Comparison of ENCODE assay signal across 28 mouse cellular contexts in the genomic region with DNA sequence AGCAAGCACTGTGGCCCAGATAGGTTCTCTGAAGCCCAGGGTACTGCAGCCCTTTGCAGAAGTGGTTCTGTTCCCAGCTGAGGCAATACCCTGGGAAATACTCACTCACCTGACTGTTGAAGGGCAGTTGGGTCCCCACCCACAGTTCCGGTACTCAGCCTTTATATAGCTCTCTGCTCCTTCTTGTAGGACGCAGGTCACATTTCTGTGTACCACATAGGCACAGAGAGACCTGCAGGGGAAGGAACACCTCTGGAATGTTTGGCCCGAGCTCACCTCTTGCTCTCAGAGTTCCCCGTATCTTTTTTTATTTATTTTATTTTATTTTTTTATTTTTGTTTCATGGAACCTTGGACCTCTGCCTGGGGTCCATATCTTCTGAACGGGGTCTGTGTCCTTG. TPM values are rescaled to one million over a fixed set of nuclear protein-coding genes. Genes with fewer than 3 reads are reported as not detected.
DNase-seq lines count a peak whose midpoint lies in the region; ATAC-seq and TF ChIP-seq lines count a peak whose summit lies in the region.
"Had no signal": no experiment of that assay in that cellular context is flagged by ENCODE, and none has a peak within 500 bp of the region (broad histone marks: within the 10 kb centered on the region; RNA-seq: fewer than 3 reads in every experiment).

No protein-coding gene starts in this region.

- peaks cover 5% of the 10 kb centered on the region; the same call in 1 of the 2 replicates for H3K27me3 ChIP-seq in stomach, embryonic 14.5 days (ENCODE audit: control insufficient read depth, insufficient read depth, low read length)
- peaks cover 3% of the 10 kb centered on the region; the same call in 1 of the 2 replicates for H3K27me3 ChIP-seq in stomach, postnatal 0 days (ENCODE audit: control insufficient read depth, insufficient read depth, low read length)
- peaks cover 41% of the 10 kb centered on the region for H3K27me3 ChIP-seq in limb, embryonic 13.5 days

- no peak for TF ChIP-seq CTCF in stomach, postnatal 0 days (IDR thresholded peaks at IDR 0.05; ENCODE audit: low read depth)

- no peak for ATAC-seq in stomach, embryonic 14.5 days (ENCODE audit: insufficient number of reproducible peaks, insufficient read depth, low FRiP score, low read depth)
- no peak for ATAC-seq in stomach, postnatal 0 days (ENCODE audit: low FRiP score, low TSS enrichment)
- no peak for ATAC-seq in limb, embryonic 13.5 days (ENCODE audit: low FRiP score, low read depth)
- ATAC-seq: CD4-positive, CD25-positive, alpha-beta regulatory T cell, adult 4 months; hindbrain, postnatal 0 days; liver, embryonic 12.5 days had no signal

- no peaks in the 10 kb centered on the region for H3K9me3 ChIP-seq in stomach, embryonic 14.5 days (ENCODE audit: control insufficient read depth, low read depth, low read length)
- no peaks in the 10 kb centered on the region for H3K9me3 ChIP-seq in stomach, postnatal 0 days (ENCODE audit: control insufficient read depth, low read length)
- no peaks in the 10 kb centered on the region for H3K9me3 ChIP-seq in limb, embryonic 13.5 days
- H3K9me3 ChIP-seq: forebrain, embryonic 13.5 days; heart, embryonic 13.5 days; liver, embryonic 12.5 days; megakaryocyte, embryonic 14.5 days; midbrain, embryonic 12.5 days; neural tube, embryonic 12.5 days had no signal

- H3K36me3 ChIP-seq in stomach, embryonic 14.5 days (ENCODE audit: control insufficient read depth, insufficient read depth, low read length) = peaks cover 11% of the 10 kb centered on the region
- peaks cover 3% of the 10 kb centered on the region; the same call in 1 of the 2 replicates for H3K36me3 ChIP-seq in stomach, postnatal 0 days (ENCODE audit: control insufficient read depth, insufficient read depth, low read length)
- H3K36me3 ChIP-seq in limb, embryonic 13.5 days = peaks cover 41% of the 10 kb centered on the region
- H3K36me3 ChIP-seq: heart, embryonic 13.5 days; liver, embryonic 12.5 days; midbrain, embryonic 12.5 days; neural tube, embryonic 12.5 days had no signal

- WGBS in stomach, embryonic 14.5 days = 81% methylated on average over 5 of the region's 5 CpGs
- 67% methylated on average over 5 of the region's 5 CpGs for WGBS in stomach, postnatal 0 days
- WGBS in limb, embryonic 13.5 days = 91% methylated on average over 5 of the region's 5 CpGs

- peak overlapping the region; percentile 94 for H3K4me2 ChIP-seq in stomach, embryonic 14.5 days (replicated peaks; ENCODE audit: low read depth, low read length)
- no peak overlapping the region for H3K4me2 ChIP-seq in stomach, postnatal 0 days (replicated peaks; ENCODE audit: low read depth)
- peak overlapping the region; percentile 88 for H3K4me2 ChIP-seq in limb, embryonic 13.5 days (replicated peaks)

- H3K4me1 ChIP-seq in stomach, embryonic 14.5 days (ENCODE audit: control insufficient read depth, insufficient read depth, low read length) = peaks cover 12% of the 10 kb centered on the region
- H3K4me1 ChIP-seq in stomach, postnatal 0 days (replicated peaks; ENCODE audit: control insufficient read depth, insufficient read depth) = 0 out of 2 replicates have a peak, but pooled peaks cover 2% of the 10 kb centered on the region
- peaks cover 46% of the 10 kb centered on the region for H3K4me1 ChIP-seq in limb, embryonic 13.5 days

- H3K4me3 ChIP-seq in stomach, embryonic 14.5 days (ENCODE audit: low read depth, low read length) = no peak overlapping the region
- no peak overlapping the region for H3K4me3 ChIP-seq in stomach, postnatal 0 days (ENCODE audit: low read depth, low read length)
- peak overlapping the region; percentile 68 for H3K4me3 ChIP-seq in limb, embryonic 13.5 days
- H3K4me3 ChIP-seq: megakaryocyte, embryonic 14.5 days; myocyte had no signal

- intact Hi-C loops in heart, postnatal 10 days (cut with DNase I) = no loop called here

- no peak overlapping the region for H3K9ac ChIP-seq in stomach, embryonic 14.5 days (replicated peaks; ENCODE audit: low read depth, low read length)
- no peak overlapping the region for H3K9ac ChIP-seq in stomach, postnatal 0 days (ENCODE audit: low read length)
- no peak overlapping the region for H3K9ac ChIP-seq in limb, embryonic 13.5 days
- H3K9ac ChIP-seq: forebrain, embryonic 13.5 days; liver, embryonic 12.5 days; midbrain, embryonic 12.5 days had no signal

- no peak for TF ChIP-seq EP300 in stomach, postnatal 0 days (optimal IDR thresholded peaks at IDR 0.05)

- peak; percentile 27 to 35 for DNase-seq in heart, postnatal 10 days
- no peak for DNase-seq in heart, adult 9 months (ENCODE audit: low spot score in 2 of 2)
- no peak for DNase-seq in stomach, postnatal 0 days (ENCODE audit: low spot score)
- no peak for DNase-seq in retina, postnatal 1 day
- no peak for DNase-seq in spleen, postnatal 4 days (ENCODE audit: low spot score in 2 of 2)
- DNase-seq: adrenal gland, postnatal 14 days; cerebellum, adult 11 months; gastrocnemius, postnatal 14 days; kidney, adult 18-20 months; kidney, postnatal 36 days; left cerebral cortex, postnatal 4 days; lung, adult 18-20 months; right cerebral cortex, postnatal 4 days; thymus, adult 2 months; thymus, postnatal 36 days had no signal

- no peak overlapping the region for H3K27ac ChIP-seq in stomach, embryonic 14.5 days (ENCODE audit: low read length)
- H3K27ac ChIP-seq in stomach, postnatal 0 days (replicated peaks) = no peak overlapping the region
- no peak overlapping the region for H3K27ac ChIP-seq in limb, embryonic 13.5 days
- H3K27ac ChIP-seq: forebrain, embryonic 13.5 days; heart, embryonic 13.5 days; hindbrain, postnatal 0 days; liver, embryonic 12.5 days; midbrain, embryonic 12.5 days; neural tube, embryonic 12.5 days had no signal

RNA-seq across cellular contexts. Expression of a gene that starts 1.5 kb away (rescaled TPM):
- 10 to 100 TPM; 13.0 to 14.5 TPM for total RNA-seq in heart, postnatal 10 days (2021)
- polyA plus RNA-seq in stomach, embryonic 14.5 days (2014; fragmentation: Nextera tagmentation; extraction: Ambion mirVana) = 23.2 and 25.8 TPM in 2 replicates
- polyA plus RNA-seq in stomach, postnatal 0 days (2015; fragmentation: Nextera tagmentation; extraction: Ambion mirVana) = 7.2 and 8.5 TPM in 2 replicates
- 28.3 and 30.2 TPM in 2 replicates for polyA plus RNA-seq in limb, embryonic 13.5 days (2015; fragmentation: Nextera tagmentation; extraction: Ambion mirVana)
- total RNA-seq: granulocyte monocyte progenitor cell, adult 5-6 weeks had no signal
- polyA plus RNA-seq: CD4-positive, CD25-positive, alpha-beta regulatory T cell, adult 4 months; myocyte; spleen, adult 2 months had no signal

RNA-seq across cellular contexts. Expression of a gene that starts 30.2 kb away (rescaled TPM):
- total RNA-seq in heart, postnatal 10 days (2021) = 1 to 10 TPM; 2.3 to 5.1 TPM
- polyA plus RNA-seq in stomach, embryonic 14.5 days (2014; fragmentation: Nextera tagmentation; extraction: Ambion mirVana) = 2.6 and 2.8 TPM in 2 replicates
- 19.4 and 22.0 TPM in 2 replicates for polyA plus RNA-seq in stomach, postnatal 0 days (2015; fragmentation: Nextera tagmentation; extraction: Ambion mirVana)
- polyA plus RNA-seq in limb, embryonic 13.5 days (2015; fragmentation: Nextera tagmentation; extraction: Ambion mirVana) = 2.4 and 2.9 TPM in 2 replicates
- total RNA-seq: granulocyte monocyte progenitor cell, adult 5-6 weeks had no signal

RNA-seq across cellular contexts. Expression of a gene that starts 37.8 kb away (rescaled TPM):
- total RNA-seq in heart, postnatal 10 days (2021) = 10 to 100 TPM; 39.1 to 56.8 TPM
- 9.8 and 10.5 TPM in 2 replicates for polyA plus RNA-seq in stomach, embryonic 14.5 days (2014; fragmentation: Nextera tagmentation; extraction: Ambion mirVana)
- polyA plus RNA-seq in stomach, postnatal 0 days (2015; fragmentation: Nextera tagmentation; extraction: Ambion mirVana) = 4.0 and 4.5 TPM in 2 replicates
- 12.6 and 12.9 TPM in 2 replicates for polyA plus RNA-seq in limb, embryonic 13.5 days (2015; fragmentation: Nextera tagmentation; extraction: Ambion mirVana)

Comparison
In these comparisons a context has a peak if more than half of its experiments do, and no peak if none do; other contexts are left out.
1. DNase-seq: peak in heart, postnatal 10 days (2 of 2); none in heart, adult 9 months (0 of 2), stomach, postnatal 0 days (single experiment), retina, postnatal 1 day (single experiment) and spleen, postnatal 4 days (0 of 2).